Mouse (Mus musculus) cortical plate, adult 2 months (tissue): ENCODE data around the gene Gm49394.

Experiments
- CTCF ChIP-seq: fragments of 200-500 bp; IDR thresholded peaks from 2 replicates; pipeline ENCODE4 v1.5.1; 2011; ENCODE audit warnings: mild to moderate bottlenecking, control low read depth, low read length; ENCODE audit not compliant: insufficient read depth; ENCODE audit errors: extremely low read depth
- POLR2A ChIP-seq: fragments of 200-500 bp; IDR thresholded peaks from 2 replicates; pipeline ENCODE4 v1.6.1; 2011; ENCODE audit warnings: mild to moderate bottlenecking, low read length, control low read depth; ENCODE audit not compliant: insufficient read depth; ENCODE audit errors: extremely low read depth

- TF ChIP-seq POLR2A (no peak), CTCF (no peak)
Measured at GRCm38 (mm10) chr7:142660651-142660945, 9.1 kb downstream of the Gm49394 start.
